Mouse (Mus musculus) testis, postnatal 10 days (tissue): ENCODE measurements around the gene Hk2.
"Not testable (repeated sequence)": the region's sequence is repeated elsewhere in the genome, so short reads cannot be mapped to it uniquely, and the experiment has no call there.

Source experiments
- DNase-seq: peaks from one replicate; pipeline ENCODE4 v3.0.0; 2021; ENCODE audit warnings: low spot score

Hk2 gene

GRCm38 (mm10) chr6:82684136-82684535 lies 90.1 kb downstream of the Hk2 start:
- DNase-seq = no peak

DNA sequence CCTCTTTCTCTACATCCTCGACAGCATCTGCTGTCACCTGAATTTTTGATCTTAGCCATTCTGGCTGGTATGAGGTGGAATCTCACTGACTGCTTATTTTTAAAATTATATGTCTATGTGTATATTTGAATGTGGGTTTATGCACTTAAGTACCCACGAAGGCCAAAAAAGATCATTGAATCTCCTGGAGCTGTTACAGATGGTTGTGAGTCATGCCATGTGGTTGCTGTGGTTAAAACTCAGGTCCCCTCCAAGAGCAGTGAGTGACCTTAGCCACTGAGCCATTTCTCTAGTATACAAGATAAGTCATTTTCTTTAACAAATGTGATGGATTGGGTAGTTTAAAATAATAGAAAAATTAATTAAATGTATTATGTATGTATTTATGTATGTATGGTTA lies 95.0 kb downstream of the Hk2 start:
- not testable (repeated sequence) for DNase-seq

GRCm38 (mm10) chr6:82677629-82678028 lies 96.6 kb downstream of the Hk2 start:
- not testable (repeated sequence) for DNase-seq
